Mouse (Mus musculus) Patski (cell line): ENCODE measurements around the gene Agbl4. TPM values are rescaled to one million over a fixed set of nuclear protein-coding genes. Genes with fewer than 3 reads are reported as not detected.

Experiments used
- ATAC-seq: fragments of 100-300 bp; one replicate; pipeline ENCODE4 v1.8.0; 2021
- CTCF ChIA-PET: fragments of 350-600 bp; sonication (Branson Sonifier 250); formaldehyde crosslinking; loops from one replicate; lab custom pipeline; 2022; ENCODE audit warnings: inconsistent platforms; lab: Charles Lee
- POLR2A ChIA-PET: fragments of 350-600 bp; sonication (Branson Sonifier 250); formaldehyde crosslinking; loops from one replicate; lab custom pipeline; 2022; ENCODE audit warnings: antibody characterized with exemption, inconsistent platforms; lab: Charles Lee
- DNase-seq: peaks from one replicate; pipeline ENCODE4 v3.0.0-alpha.2; 2011; ENCODE audit warnings: low read depth, low spot score
- H3K27me3 ChIP-seq: fragments of 371-371 bp; one replicate; pipeline ENCODE4 v1.5.1; 2021
- CTCF ChIP-seq: fragments of 100-300 bp; IDR thresholded peaks from one replicate; pipeline ENCODE4 v1.5.1; 2021
- in situ Hi-C: fragments of 300-500 bp; cut with MboI; formaldehyde crosslinking; loops from 3 replicates; pipeline ENCODE4 v1.11.1; 2018; ENCODE audit warnings: low pct_unique_long_range_greater_than_20kb, mixed read lengths
- polyA plus RNA-seq: library from polyadenylated mRNA; unstranded; gene quantifications from one replicate; pipeline ENCODE4 v1.2.3, GENCODE M21; 2021

Gene Agbl4
- polyA plus RNA-seq, 1 experiment from 2014 or later: 0.27 TPM

DNA sequence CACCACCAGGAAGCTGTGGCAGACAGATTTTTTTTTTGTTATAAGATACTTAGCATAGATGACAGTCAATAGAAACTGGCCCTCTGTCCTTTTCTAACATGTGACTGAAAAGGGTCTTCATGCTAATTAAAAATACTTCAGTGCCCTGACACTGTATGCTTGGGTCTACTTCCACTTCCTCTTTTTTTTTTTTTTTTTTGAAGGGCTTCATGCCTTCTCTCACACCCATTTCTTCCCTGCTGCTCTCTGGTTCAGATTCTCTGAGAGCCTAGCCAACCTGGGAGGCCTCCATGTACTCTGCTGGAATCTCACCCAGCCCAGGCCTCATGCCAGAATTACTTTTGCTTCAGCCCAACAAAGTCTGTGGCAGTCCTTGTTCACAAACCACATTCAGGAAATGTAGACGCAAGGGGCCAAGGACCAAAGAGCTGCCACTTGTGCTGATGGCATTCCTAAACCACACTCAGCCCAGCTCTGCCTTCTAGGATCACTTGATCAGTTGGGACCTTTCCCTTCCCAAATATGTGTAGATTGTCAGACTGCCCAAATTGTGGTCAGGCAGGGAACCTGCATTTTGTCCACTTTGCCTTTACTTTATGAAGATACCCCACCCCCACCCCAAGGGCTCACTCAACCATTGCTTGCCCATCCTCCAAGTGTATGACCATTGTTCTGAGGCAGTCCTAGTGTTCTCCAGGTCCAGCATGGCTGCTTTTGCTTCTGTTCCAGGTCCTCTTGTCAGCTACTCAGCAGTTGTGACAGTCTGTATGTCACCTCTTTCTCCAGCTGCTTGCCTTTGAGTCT, 1045.2 kb downstream of the Agbl4 start:
- no peak for TF ChIP-seq CTCF
- in situ Hi-C loops: no loop called here
- H3K27me3 ChIP-seq: no peaks in the 10 kb centered on the region
- ATAC-seq (no peak), DNase-seq (no peak)
- ChIA-PET CTCF (interaction anchor here (0.9 to 1.3 kb wide), 2 partner anchors 11 to 15 kb away, joined by 3 to 4 read pairs; no protein-coding TSS in a partner anchor), POLR2A (interaction anchor here (0.6 kb wide), 1 partner anchor 45 kb away, joined by 4 read pairs; no protein-coding TSS in a partner anchor)

DNA sequence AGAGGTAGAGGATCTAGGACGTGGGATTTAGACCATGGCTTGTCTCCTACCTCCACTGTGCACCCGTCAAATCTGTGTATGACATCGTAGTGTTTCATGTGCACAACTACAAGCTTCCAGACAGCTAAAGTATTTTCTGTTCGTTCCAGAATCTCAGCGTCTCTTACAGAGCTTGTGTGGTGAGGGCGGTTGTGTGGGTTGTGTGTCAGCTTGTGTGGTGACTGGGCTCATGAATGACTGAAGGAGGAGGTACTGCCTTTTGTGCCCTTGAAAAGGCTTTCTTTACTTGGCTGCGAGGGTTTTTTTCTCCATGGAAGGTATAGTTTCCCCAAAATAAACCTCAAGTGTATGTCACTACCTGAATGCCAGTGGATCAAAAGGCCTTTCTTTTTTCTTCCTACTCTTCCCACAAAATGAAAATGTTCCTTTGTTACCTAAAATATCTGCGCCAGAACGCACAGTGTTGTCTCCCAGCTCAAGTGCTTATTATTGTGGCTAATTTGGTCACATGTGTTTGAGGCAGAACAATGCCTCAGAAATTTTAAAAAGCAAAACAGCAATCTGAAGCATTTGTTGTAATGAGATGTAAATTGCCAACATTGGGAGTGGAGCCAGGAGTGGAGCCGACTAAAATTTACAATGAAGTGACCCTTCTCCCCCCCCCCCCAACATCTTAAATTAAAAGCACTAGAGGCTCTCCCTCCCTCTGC, 1046.6 kb downstream of the Agbl4 start:
- no peaks in the 10 kb centered on the region for H3K27me3 ChIP-seq
- ATAC-seq (no peak), DNase-seq (no peak)
- CTCF ChIA-PET: interaction anchor here (1.5 kb wide), 1 partner anchor 12 kb away, joined by 6 read pairs; no protein-coding TSS in a partner anchor
- in situ Hi-C loops: no loop called here
- POLR2A ChIA-PET: no interaction called here
- no peak for TF ChIP-seq CTCF

DNA sequence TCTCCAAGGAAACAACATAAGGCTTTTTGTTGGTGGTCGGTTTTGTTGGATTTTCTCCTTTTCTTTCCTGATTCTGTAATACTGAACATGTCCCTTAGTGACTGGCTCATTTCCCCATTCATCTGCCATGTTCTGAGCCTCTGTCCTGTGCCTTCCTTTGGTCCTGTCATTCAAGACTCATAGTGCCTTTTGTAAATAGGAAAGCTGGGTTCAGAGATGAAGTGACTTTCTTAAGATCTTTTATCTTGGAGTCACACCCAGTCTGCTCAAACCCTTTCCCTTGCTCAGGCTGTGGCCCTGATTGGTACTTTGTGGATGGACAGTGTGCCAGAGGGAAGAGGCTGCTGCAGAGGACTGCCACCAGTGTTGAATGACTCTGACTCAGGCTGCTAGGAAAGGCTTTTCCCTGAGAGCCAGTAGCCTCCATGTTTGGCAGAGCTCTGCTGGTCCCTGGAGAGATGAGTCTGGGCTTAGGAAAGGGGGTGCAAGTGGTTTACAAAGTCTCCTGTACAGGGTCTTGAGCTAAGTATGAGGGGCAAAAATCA, 1047.2 kb downstream of the Agbl4 start:
- in situ Hi-C loops: no loop called here
- no peaks in the 10 kb centered on the region for H3K27me3 ChIP-seq
- ChIA-PET CTCF (interaction anchor here (1.5 kb wide), 1 partner anchor 11 kb away, joined by 6 read pairs; no protein-coding TSS in a partner anchor), POLR2A (interaction anchor here (0.7 kb wide), 1 partner anchor 29 kb away, joined by 3 read pairs; no protein-coding TSS in a partner anchor)
- TF ChIP-seq CTCF: no peak
- DNase-seq (no peak), ATAC-seq (no peak)

DNA sequence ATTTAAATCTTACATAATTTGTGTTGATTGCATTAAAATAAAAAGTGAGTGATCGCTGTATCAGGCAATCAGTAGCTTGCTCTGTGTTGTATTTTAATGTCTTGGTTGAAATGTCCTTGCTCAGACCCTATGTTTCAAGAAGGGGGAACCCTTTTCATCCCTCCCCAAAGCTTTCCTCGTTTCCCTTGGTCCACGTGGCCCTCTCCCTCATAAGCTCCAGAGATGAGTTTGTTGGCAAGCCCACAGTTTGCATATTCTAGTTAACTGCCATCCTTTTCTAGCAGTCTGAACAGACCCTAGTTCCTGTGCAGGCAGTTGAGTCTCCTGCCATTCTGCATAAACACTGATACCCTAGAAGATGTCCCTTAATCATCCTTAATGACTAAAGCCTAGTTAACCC, 1050.5 kb downstream of the Agbl4 start:
- CTCF ChIA-PET: interaction anchor here (1.2 to 1.3 kb wide), 2 partner anchors 13 to 16 kb away, joined by 3 read pairs; no protein-coding TSS in a partner anchor
- no peak for TF ChIP-seq CTCF
- POLR2A ChIA-PET: no interaction called here
- ATAC-seq: no peak
- in situ Hi-C loops: no loop called here
- H3K27me3 ChIP-seq: no peaks in the 10 kb centered on the region
- DNase-seq: no peak

DNA sequence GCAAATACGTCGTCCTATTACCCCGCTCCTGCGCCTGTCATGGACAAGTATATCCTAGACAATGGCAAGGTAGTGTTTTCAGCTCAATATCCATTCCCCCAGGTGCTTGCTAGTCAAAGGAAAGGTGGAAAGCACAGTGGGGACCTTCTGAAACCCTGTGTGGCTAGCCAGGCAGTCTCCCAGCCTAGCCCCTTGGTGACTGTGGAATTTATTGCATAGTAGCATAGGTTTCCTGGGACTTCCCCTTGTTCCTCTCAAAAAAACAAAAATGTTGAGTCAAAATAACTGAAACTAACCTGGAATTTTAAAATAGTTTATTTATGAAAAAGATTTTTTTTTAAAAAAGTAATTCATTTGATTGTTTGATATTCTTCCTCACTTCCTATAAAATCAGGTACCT, 1051.1 kb downstream of the Agbl4 start:
- H3K27me3 ChIP-seq: no peaks in the 10 kb centered on the region
- no peak for TF ChIP-seq CTCF
- DNase-seq: no peak
- ChIA-PET POLR2A (no interaction called here), CTCF (interaction anchor here (1.2 kb wide), 1 partner anchor 15 kb away, joined by 3 read pairs; no protein-coding TSS in a partner anchor)
- ATAC-seq: no peak
- in situ Hi-C loops: no loop called here

DNA sequence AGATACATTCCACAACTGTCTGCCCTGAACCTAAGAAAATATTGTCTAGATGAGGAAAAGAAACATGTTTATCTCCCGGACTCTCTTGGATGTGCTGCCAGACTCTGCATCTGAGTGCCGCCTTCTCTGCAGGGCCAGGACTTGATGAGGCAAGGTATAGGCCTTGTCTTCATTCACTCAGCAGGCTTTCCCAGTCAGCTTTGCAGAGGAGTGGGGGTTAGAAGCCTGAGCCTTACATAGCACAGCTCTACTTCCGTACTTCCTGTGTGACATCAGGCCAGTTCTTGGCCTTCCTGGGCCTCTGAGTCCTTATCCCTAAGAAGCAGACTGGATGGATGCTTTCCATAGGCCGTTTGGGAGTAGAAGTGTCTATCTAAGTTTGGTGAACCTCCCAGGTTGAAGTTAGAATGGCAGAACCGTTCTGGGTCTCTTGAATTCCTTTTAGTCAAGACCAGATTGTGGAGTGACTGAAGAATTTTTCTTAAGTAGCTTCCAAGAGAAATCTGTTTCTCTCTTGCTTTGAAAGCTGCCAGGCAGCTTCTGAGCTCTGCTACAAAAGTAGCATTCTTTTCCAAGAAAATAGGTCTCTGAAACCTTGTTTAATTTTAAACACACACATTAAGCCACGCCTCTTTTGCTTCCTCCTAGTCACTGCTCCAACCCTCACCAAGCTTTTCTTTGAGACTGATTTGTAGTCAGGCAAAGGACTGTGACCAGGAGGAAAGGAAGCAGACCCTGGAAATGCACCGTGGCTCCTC, 1052.2 kb downstream of the Agbl4 start:
- no peak for TF ChIP-seq CTCF
- CTCF ChIA-PET: interaction anchor here (1.7 kb wide), 1 partner anchor 16 kb away, joined by 4 read pairs; no protein-coding TSS in a partner anchor
- no peak for ATAC-seq
- DNase-seq: no peak
- in situ Hi-C loops: no loop called here
- POLR2A ChIA-PET: no interaction called here
- H3K27me3 ChIP-seq: no peaks in the 10 kb centered on the region

DNA sequence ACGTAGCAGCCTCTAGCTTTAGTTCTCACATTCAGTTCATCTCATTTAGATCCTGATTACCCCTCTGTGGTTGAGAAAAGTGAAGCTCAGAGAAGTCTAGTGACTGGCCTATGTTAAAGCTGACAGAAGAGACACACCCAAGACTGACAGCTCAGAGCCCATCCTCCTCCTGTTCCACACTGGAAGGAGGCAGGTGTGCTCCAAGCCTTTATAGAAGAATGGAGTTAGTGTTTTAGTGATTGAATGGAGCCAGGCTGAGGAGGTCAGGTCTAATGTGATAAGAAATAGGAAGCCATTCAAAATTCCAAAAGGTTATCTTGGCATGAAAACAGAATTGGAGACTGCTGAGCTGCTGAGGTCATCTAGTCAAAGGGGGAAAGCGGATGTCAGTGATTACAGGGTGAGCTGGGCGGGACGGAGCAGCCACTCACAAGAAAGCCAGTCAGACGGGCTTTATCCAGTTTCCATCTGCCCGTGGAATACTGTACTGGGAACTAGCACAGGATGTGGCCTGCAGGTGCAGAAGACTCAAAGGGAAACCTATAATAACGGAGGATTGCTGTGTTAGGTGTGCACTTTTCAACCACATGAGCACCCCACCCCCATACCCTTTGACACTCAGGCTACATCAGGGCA, 1053.9 kb downstream of the Agbl4 start:
- H3K27me3 ChIP-seq: no peaks in the 10 kb centered on the region
- DNase-seq: no peak
- TF ChIP-seq CTCF: no peak
- CTCF ChIA-PET: interaction anchor here (1.1 to 1.7 kb wide), 2 partner anchors 18 to 42 kb away, joined by 3 to 4 read pairs; no protein-coding TSS in a partner anchor
- in situ Hi-C loops: no loop called here
- POLR2A ChIA-PET: no interaction called here
- ATAC-seq: no peak

DNA sequence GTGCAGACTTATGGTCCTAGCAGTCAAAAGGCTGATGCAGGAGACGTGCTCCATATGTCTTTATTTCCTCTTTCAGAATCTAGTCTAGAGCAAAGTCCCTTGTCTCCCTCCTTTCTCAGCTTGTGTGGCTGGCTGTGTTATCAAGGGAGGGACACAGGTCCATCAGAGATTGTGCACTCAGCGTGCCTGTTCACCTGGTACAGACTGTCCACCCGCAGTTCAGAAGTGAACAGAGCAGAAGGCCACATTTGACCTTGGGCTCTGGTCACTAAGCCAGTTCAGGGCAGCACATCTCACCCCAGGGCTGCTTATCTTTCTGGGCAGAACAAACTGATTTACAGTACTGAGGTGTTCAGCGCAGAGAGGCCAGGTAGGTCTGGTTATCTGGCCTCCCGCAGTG, 1054.7 kb downstream of the Agbl4 start:
- in situ Hi-C loops: no loop called here
- DNase-seq (no peak), ATAC-seq (no peak)
- TF ChIP-seq CTCF: no peak
- no peaks in the 10 kb centered on the region for H3K27me3 ChIP-seq
- ChIA-PET CTCF (no interaction called here), POLR2A (no interaction called here)

DNA sequence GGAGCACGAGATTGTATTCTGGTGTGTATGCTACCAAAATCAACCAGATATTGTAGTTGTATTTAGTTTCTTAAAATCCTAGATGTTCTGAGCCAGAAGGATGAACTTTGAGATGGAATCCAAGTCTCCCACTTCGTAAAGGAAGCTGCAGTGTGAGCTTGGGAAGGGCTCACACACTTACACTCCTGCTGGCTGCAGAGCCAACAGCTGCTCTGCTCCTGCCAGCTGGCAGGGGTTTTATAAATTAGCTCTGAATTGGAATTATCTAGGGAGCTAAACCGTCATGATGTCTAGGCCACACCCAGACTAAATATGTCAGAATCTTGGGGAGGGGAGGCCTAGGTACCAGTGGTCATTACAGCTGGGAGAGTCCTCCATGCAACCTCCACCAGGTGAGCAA, 1055.8 kb downstream of the Agbl4 start:
- no peaks in the 10 kb centered on the region for H3K27me3 ChIP-seq
- CTCF ChIA-PET: interaction anchor here (1.0 kb wide), 1 partner anchor 10 kb away, joined by 4 read pairs; no protein-coding TSS in a partner anchor
- ATAC-seq (no peak), DNase-seq (no peak)
- in situ Hi-C loops: no loop called here
- POLR2A ChIA-PET: no interaction called here
- no peak for TF ChIP-seq CTCF
